ENCODE assay signal across 25 mouse cellular contexts in the genomic region with DNA sequence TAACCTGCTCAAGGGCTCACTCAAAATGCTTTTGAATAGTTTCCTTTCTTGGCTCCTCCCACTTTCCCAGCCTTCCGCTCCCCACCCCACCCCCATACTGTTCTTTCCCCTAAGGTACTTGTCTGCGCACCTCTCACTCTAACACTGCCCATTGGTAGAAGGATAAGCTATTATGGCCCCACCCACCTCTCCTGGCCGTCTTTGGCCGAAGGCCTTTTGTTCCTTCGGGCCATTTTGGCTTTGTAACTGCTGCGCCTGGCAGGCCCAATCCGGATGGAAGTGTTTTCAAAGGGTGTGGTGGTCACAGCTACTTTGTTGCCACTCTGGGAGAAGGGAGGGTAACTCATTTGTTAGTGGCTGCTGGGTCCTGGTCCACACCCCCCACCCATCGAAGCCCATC. TPM values are rescaled to one million over a fixed set of nuclear protein-coding genes. Genes with fewer than 3 reads are reported as not detected.
DNase-seq lines count a peak whose midpoint lies in the region; ATAC-seq and TF ChIP-seq lines count a peak whose summit lies in the region.
"Had no signal": no experiment of that assay in that cellular context is flagged by ENCODE, and none has a peak within 500 bp of the region (broad histone marks: within the 10 kb centered on the region; RNA-seq: fewer than 3 reads in every experiment).

No protein-coding gene starts in this region.

- DNase-seq in lung, postnatal 0 days (ENCODE audit: low spot score), result peak; percentile 75
- no peak for DNase-seq in lung, postnatal 14 days
- DNase-seq in ES-CJ7 (ENCODE audit: low read depth, low spot score) (peak; percentile 98), WW6 (ENCODE audit: low read depth, low spot score) (peak; percentile 98)
- DNase-seq in stomach, postnatal 0 days (ENCODE audit: low spot score), result no peak
- DNase-seq in hindbrain, embryonic 14.5 days (ENCODE audit: low spot score), result no peak
- no peak for DNase-seq in thymus, postnatal 25 days
- DNase-seq: adrenal gland, adult 8-10 months; adrenal gland, postnatal 36 days; cerebellum, adult 8-10 months; cerebellum, postnatal 14 days; embryo, embryonic 11 days; gastrocnemius, adult 2 months; gastrocnemius, postnatal 25 days; heart, postnatal 36 days had no signal

- H3K9ac ChIP-seq in lung, postnatal 0 days (replicated peaks; ENCODE audit: low read depth), result no peak overlapping the region
- H3K9ac ChIP-seq in stomach, postnatal 0 days (ENCODE audit: low read length), result no peak overlapping the region
- no peak overlapping the region for H3K9ac ChIP-seq in hindbrain, embryonic 14.5 days
- H3K9ac ChIP-seq: embryonic facial prominence, embryonic 15.5 days; heart, embryonic 13.5 days had no signal

- WGBS in lung, postnatal 0 days, result 78% methylated on average over 8 of the region's 8 CpGs
- 68% methylated on average over 8 of the region's 8 CpGs for WGBS in stomach, postnatal 0 days
- 93% methylated on average over 8 of the region's 8 CpGs for whole genome bisulfite sequencing in hindbrain, embryonic 14.5 days

- H3K27me3 ChIP-seq in lung, postnatal 0 days (replicated peaks; ENCODE audit: insufficient read depth, low read length), result peaks cover 14% of the 10 kb centered on the region
- no peaks in the 10 kb centered on the region for H3K27me3 ChIP-seq in stomach, postnatal 0 days (ENCODE audit: control insufficient read depth, insufficient read depth, low read length)
- peaks cover 38% of the 10 kb centered on the region for H3K27me3 ChIP-seq in hindbrain, embryonic 14.5 days (ENCODE audit: control insufficient read depth, insufficient read depth, low read length)
- H3K27me3 ChIP-seq: CH12.LX had no signal

- H3K4me3 ChIP-seq in lung, postnatal 0 days (ENCODE audit: low read depth, low read length), result no peak overlapping the region
- H3K4me3 ChIP-seq in stomach, postnatal 0 days (ENCODE audit: low read depth, low read length), result no peak overlapping the region
- no peak overlapping the region for H3K4me3 ChIP-seq in hindbrain, embryonic 14.5 days (replicated peaks; ENCODE audit: low read length)
- H3K4me3 ChIP-seq: embryonic facial prominence, embryonic 15.5 days; erythroblast, embryonic 14.5 days; forebrain, embryonic 10.5 days; gastrocnemius, adult 2 months; heart, embryonic 13.5 days had no signal

- H3K4me2 ChIP-seq in lung, postnatal 0 days (replicated peaks; ENCODE audit: low read depth, low read length), result no peak overlapping the region
- H3K4me2 ChIP-seq in stomach, postnatal 0 days (replicated peaks; ENCODE audit: low read depth), result no peak overlapping the region
- no peak overlapping the region for H3K4me2 ChIP-seq in hindbrain, embryonic 14.5 days (replicated peaks)
- H3K4me2 ChIP-seq: embryonic facial prominence, embryonic 15.5 days; heart, embryonic 13.5 days had no signal

- H3K9me3 ChIP-seq in lung, postnatal 0 days (ENCODE audit: low read length), result no peaks in the 10 kb centered on the region
- no peaks in the 10 kb centered on the region for H3K9me3 ChIP-seq in stomach, postnatal 0 days (ENCODE audit: control insufficient read depth, low read length)
- H3K9me3 ChIP-seq in hindbrain, embryonic 14.5 days (ENCODE audit: control insufficient read depth, low read length), result no peaks in the 10 kb centered on the region
- H3K9me3 ChIP-seq: embryonic facial prominence, embryonic 15.5 days had no signal

- TF ChIP-seq EP300 in lung, postnatal 0 days (IDR thresholded peaks at IDR 0.05), result no peak
- no peak for TF ChIP-seq EP300 in stomach, postnatal 0 days (optimal IDR thresholded peaks at IDR 0.05)

- no peaks in the 10 kb centered on the region; the same call in 1 of the 2 replicates for H3K4me1 ChIP-seq in lung, postnatal 0 days (ENCODE audit: insufficient read depth, low read depth, low read length)
- H3K4me1 ChIP-seq in stomach, postnatal 0 days (replicated peaks; ENCODE audit: control insufficient read depth, insufficient read depth), result 0 out of 2 replicates have a peak, but pooled peaks cover 3% of the 10 kb centered on the region
- 0 out of 2 replicates have a peak, but pooled peaks cover 4% of the 10 kb centered on the region for H3K4me1 ChIP-seq in hindbrain, embryonic 14.5 days (replicated peaks; ENCODE audit: control insufficient read depth, insufficient read depth, low read length)

- H3K36me3 ChIP-seq in lung, postnatal 0 days (ENCODE audit: insufficient read depth, low read length), result no peaks in the 10 kb centered on the region
- H3K36me3 ChIP-seq in stomach, postnatal 0 days (ENCODE audit: control insufficient read depth, insufficient read depth, low read length), result no peaks in the 10 kb centered on the region
- peaks cover 99% of the 10 kb centered on the region for H3K36me3 ChIP-seq in hindbrain, embryonic 14.5 days (replicated peaks; ENCODE audit: control insufficient read depth, insufficient read depth)
- H3K36me3 ChIP-seq: embryonic facial prominence, embryonic 15.5 days; heart, embryonic 13.5 days had no signal

- no peak for TF ChIP-seq CTCF in lung, postnatal 0 days (IDR thresholded peaks at IDR 0.05)
- TF ChIP-seq CTCF in stomach, postnatal 0 days (IDR thresholded peaks at IDR 0.05; ENCODE audit: low read depth), result no peak

- ATAC-seq in lung, postnatal 0 days, result peak; percentile 42
- 0 out of 2 replicates have a peak, but pooled peaks have one; percentile 30 for ATAC-seq in stomach, postnatal 0 days (ENCODE audit: low FRiP score, low TSS enrichment)
- no peak for ATAC-seq in hindbrain, embryonic 14.5 days (ENCODE audit: low FRiP score)
- ATAC-seq: forebrain, embryonic 14.5 days; hindbrain, embryonic 16.5 days; inflammation-experienced regulatory T-cells, adult 6 months had no signal

- no peak overlapping the region for H3K27ac ChIP-seq in lung, postnatal 0 days (ENCODE audit: low read length)
- no peak overlapping the region for H3K27ac ChIP-seq in stomach, postnatal 0 days (replicated peaks)
- H3K27ac ChIP-seq in hindbrain, embryonic 14.5 days, result no peak overlapping the region
- H3K27ac ChIP-seq: embryonic facial prominence, embryonic 15.5 days; forebrain, embryonic 10.5 days; gastrocnemius, adult 2 months; heart, embryonic 13.5 days had no signal

RNA-seq across cellular contexts. Expression of a gene that starts 6.9 kb away (rescaled TPM):
- polyA plus RNA-seq in lung, postnatal 0 days (2015; fragmentation: Nextera tagmentation; extraction: Ambion mirVana), result 24.0 and 29.1 TPM in 2 replicates
- 15.9 and 17.4 TPM in 2 replicates for polyA plus RNA-seq in stomach, postnatal 0 days (2015; fragmentation: Nextera tagmentation; extraction: Ambion mirVana)
- polyA plus RNA-seq in hindbrain, embryonic 14.5 days (2014; fragmentation: Nextera tagmentation; extraction: Ambion mirVana), result 3.3 and 6.0 TPM in 2 replicates

RNA-seq across cellular contexts. Expression of a gene that starts 13.5 kb away (rescaled TPM):
- polyA plus RNA-seq in lung, postnatal 0 days (2015; fragmentation: Nextera tagmentation; extraction: Ambion mirVana), result 0.69 and 1.1 TPM in 2 replicates
- 0.51 and 0.82 TPM in 2 replicates for polyA plus RNA-seq in stomach, postnatal 0 days (2015; fragmentation: Nextera tagmentation; extraction: Ambion mirVana)
- 0.70 and 0.91 TPM in 2 replicates for polyA plus RNA-seq in hindbrain, embryonic 14.5 days (2014; fragmentation: Nextera tagmentation; extraction: Ambion mirVana)
- polyA plus RNA-seq: inflammation-experienced regulatory T-cells, adult 6 months had no signal

RNA-seq across cellular contexts. Expression of a gene that starts 21.5 kb away (rescaled TPM):
- 16.2 and 21.1 TPM in 2 replicates for polyA plus RNA-seq in lung, postnatal 0 days (2015; fragmentation: Nextera tagmentation; extraction: Ambion mirVana)
- 18.5 and 21.1 TPM in 2 replicates for polyA plus RNA-seq in stomach, postnatal 0 days (2015; fragmentation: Nextera tagmentation; extraction: Ambion mirVana)
- polyA plus RNA-seq in hindbrain, embryonic 14.5 days (2014; fragmentation: Nextera tagmentation; extraction: Ambion mirVana), result 25.6 and 29.8 TPM in 2 replicates

RNA-seq across cellular contexts. Expression of a gene that starts 21.9 kb away (rescaled TPM):
- polyA plus RNA-seq in lung, postnatal 0 days (2015; fragmentation: Nextera tagmentation; extraction: Ambion mirVana), result 0.32 and 0.33 TPM in 2 replicates
- polyA plus RNA-seq in stomach, postnatal 0 days (2015; fragmentation: Nextera tagmentation; extraction: Ambion mirVana), result 0.87 and 1.1 TPM in 2 replicates
- 69.7 and 76.5 TPM in 2 replicates for polyA plus RNA-seq in hindbrain, embryonic 14.5 days (2014; fragmentation: Nextera tagmentation; extraction: Ambion mirVana)
- polyA plus RNA-seq: heart, postnatal 0 days had no signal

RNA-seq across cellular contexts. Expression of a gene that starts 31.5 kb away (rescaled TPM):
- not detected in 2 replicates for polyA plus RNA-seq in lung, postnatal 0 days (2015; fragmentation: Nextera tagmentation; extraction: Ambion mirVana)
- 0.05 and 0.13 TPM in 2 replicates for polyA plus RNA-seq in stomach, postnatal 0 days (2015; fragmentation: Nextera tagmentation; extraction: Ambion mirVana)
- polyA plus RNA-seq in hindbrain, embryonic 14.5 days (2014; fragmentation: Nextera tagmentation; extraction: Ambion mirVana), result 1.1 and 1.8 TPM in 2 replicates
- polyA plus RNA-seq: embryonic facial prominence, embryonic 11.5 days; erythroblast, embryonic 14.5 days had no signal

Comparison
In these comparisons a context has a peak if more than half of its experiments do, and no peak if none do; other contexts are left out.
1. DNase-seq: peak in lung, postnatal 0 days (single experiment), ES-CJ7 (single experiment) and WW6 (single experiment); none in lung, postnatal 14 days (single experiment), stomach, postnatal 0 days (single experiment), hindbrain, embryonic 14.5 days (single experiment) and thymus, postnatal 25 days (single experiment).